Mouse (Mus musculus): ENCODE measurements around the gene Mpv17l.

DNA sequence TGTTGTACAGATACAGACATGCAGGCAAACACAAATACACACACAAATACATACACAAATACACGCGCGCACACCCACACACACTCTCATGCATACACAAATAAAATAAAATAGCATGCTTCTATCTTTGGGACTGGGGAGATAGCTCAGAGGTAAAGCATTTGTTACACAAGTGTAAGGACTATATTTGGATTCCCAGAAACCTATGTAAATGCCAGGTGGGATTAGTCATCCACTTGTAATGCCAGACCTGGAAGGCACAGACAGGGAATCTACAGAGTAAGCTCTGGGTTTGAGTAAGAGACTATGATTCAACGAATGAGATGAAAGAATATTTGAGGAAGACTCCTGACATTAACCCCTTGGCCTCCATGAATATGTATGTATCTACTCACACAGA is 27.5 kb upstream of the Mpv17l start:
- TF ChIP-seq CTCF (IDR thresholded peaks at IDR 0.05; ENCODE audit: low read depth) (no peak), EP300 (IDR thresholded peaks at IDR 0.05; ENCODE audit: low read depth) (no peak)
